Mouse (Mus musculus) ES-Bruce4 (cell line): ENCODE data around the gene Cd160. TPM values are rescaled to one million over a fixed set of nuclear protein-coding genes. Genes with fewer than 3 reads are reported as not detected.

Experiments
- H3K27ac ChIP-seq: 2 replicates; pipeline ENCODE4 v1.5.1; 2012; ENCODE audit warnings: low read length, inconsistent platforms; ENCODE audit not compliant: insufficient read depth
- H3K27me3 ChIP-seq: 2 replicates; pipeline ENCODE4 v1.6.1; 2012; ENCODE audit warnings: mild to moderate bottlenecking, low read length, inconsistent platforms; ENCODE audit not compliant: control insufficient read depth, poor library complexity, insufficient read depth, severe bottlenecking
- H3K36me3 ChIP-seq: 2 replicates; pipeline ENCODE4 v1.6.1; 2012; ENCODE audit warnings: inconsistent platforms, mild to moderate bottlenecking, low read length, moderate library complexity; ENCODE audit not compliant: control insufficient read depth, poor library complexity, insufficient read depth, severe bottlenecking
- H3K4me1 ChIP-seq: one replicate; pipeline ENCODE4 v1.8.1; 2011; ENCODE audit warnings: low read length; ENCODE audit not compliant: control insufficient read depth, insufficient read depth
- H3K4me3 ChIP-seq: 2 replicates; pipeline ENCODE4 v1.5.1; 2011; ENCODE audit warnings: low read depth, mild to moderate bottlenecking, low read length
- H3K9ac ChIP-seq: 2 replicates; pipeline ENCODE4 v1.6.1; 2012; ENCODE audit warnings: low read depth, mild to moderate bottlenecking, inconsistent platforms; ENCODE audit not compliant: poor library complexity, severe bottlenecking
- H3K9me3 ChIP-seq: replicated peaks from 2 replicates; pipeline ENCODE4 v1.6.1; 2012; ENCODE audit warnings: mild to moderate bottlenecking, low read length, inconsistent platforms; ENCODE audit not compliant: control insufficient read depth, poor library complexity, insufficient read depth, severe bottlenecking
- CTCF ChIP-seq: IDR thresholded peaks from one replicate; pipeline ENCODE4 v1.8.1; 2011; ENCODE audit warnings: low read depth, low read length
- EP300 ChIP-seq: IDR thresholded peaks from 2 replicates; pipeline ENCODE4 v1.6.1; 2011; ENCODE audit warnings: low read depth, low read length; ENCODE audit not compliant: insufficient read depth
- POLR2A ChIP-seq: IDR thresholded peaks from one replicate; pipeline ENCODE4 v1.8.1; 2011; ENCODE audit warnings: low read length; ENCODE audit not compliant: insufficient read depth
- polyA plus RNA-seq: library from polyadenylated mRNA; stranded (reverse); fragments of >200 nt; gene quantifications from 2 replicates; pipeline ENCODE4 v1.2.4, GENCODE M21; 2011; ENCODE audit warnings: low read depth; ENCODE audit not compliant: missing spikeins, insufficient read depth, insufficient read length

Gene Cd160
- polyA plus RNA-seq, 1 experiment: not detected

DNA sequence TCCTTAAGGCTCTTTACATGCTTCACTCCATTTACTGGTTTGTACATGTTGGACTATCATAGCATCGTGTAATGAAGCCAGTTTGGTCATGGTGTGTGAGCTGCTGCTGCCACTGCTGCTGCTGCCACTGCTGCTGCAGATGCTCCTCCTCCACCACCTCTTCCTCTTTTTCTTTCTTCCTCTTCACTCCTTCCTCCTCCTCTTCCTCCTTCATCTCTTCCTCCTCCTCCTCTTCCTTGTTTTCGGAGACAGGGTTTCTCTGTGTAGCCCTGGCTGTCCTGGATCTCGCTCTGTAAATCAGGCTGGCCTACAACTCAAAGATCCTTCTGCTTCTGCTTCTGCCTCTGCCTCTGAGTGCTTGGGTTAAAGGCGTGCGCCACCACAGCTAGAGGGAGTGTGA is 59.2 kb downstream of the Cd160 start:
- no peak overlapping the region for H3K9ac ChIP-seq
- no peaks in the 10 kb centered on the region for H3K36me3 ChIP-seq
- H3K27ac ChIP-seq: no peak overlapping the region
- H3K9me3 ChIP-seq: no peaks in the 10 kb centered on the region
- H3K4me3 ChIP-seq: no peak overlapping the region
- H3K4me1 ChIP-seq: no peaks in the 10 kb centered on the region
- no peaks in the 10 kb centered on the region for H3K27me3 ChIP-seq
- TF ChIP-seq EP300: no peak
- no peak for TF ChIP-seq CTCF
- no peak for TF ChIP-seq POLR2A

GRCm38 (mm10) chr3:96764528-96764927 is 64.6 kb downstream of the Cd160 start:
- Histone ChIP-seq H3K27ac (no peak overlapping the region), H3K27me3 (no peaks in the 10 kb centered on the region), H3K4me1 (no peaks in the 10 kb centered on the region), H3K9me3 (peaks cover 18% of the 10 kb centered on the region), H3K4me3 (no peak overlapping the region), H3K36me3 (no peaks in the 10 kb centered on the region; the same call in 1 of the 2 replicates), H3K9ac (no peak overlapping the region)
- TF ChIP-seq EP300: no peak
- no peak for TF ChIP-seq POLR2A
- no peak for TF ChIP-seq CTCF

DNA sequence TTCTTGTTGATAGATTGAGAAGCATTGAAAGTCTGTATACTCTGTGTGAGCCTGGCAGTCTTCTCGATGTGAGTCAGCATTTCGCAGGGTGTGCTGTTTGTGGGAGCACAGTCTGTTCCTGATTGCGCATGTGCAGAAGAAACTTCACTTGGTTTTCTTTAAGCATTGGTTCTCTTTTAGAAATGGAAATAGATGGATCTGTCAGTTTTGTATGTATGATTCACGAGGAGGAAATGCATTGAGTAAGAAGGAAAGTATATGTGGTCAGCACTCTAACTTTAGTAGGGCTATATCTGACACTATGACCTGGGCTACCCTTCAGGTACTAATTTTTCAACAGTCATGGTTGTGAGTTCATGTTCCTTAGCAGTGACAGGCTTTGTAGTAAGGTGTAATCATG is 69.5 kb downstream of the Cd160 start:
- Histone ChIP-seq H3K4me3 (no peak overlapping the region), H3K9ac (no peak overlapping the region), H3K27ac (no peak overlapping the region), H3K27me3 (no peaks in the 10 kb centered on the region), H3K9me3 (peaks cover 19% of the 10 kb centered on the region), H3K36me3 (no peaks in the 10 kb centered on the region; the same call in 1 of the 2 replicates), H3K4me1 (no peaks in the 10 kb centered on the region)
- TF ChIP-seq CTCF: no peak
- no peak for TF ChIP-seq POLR2A
- no peak for TF ChIP-seq EP300

GRCm38 (mm10) chr3:96757691-96758090 is 71.5 kb downstream of the Cd160 start:
- no peaks in the 10 kb centered on the region for H3K27me3 ChIP-seq
- H3K27ac ChIP-seq: no peak overlapping the region
- H3K4me3 ChIP-seq: no peak overlapping the region
- H3K4me1 ChIP-seq: no peaks in the 10 kb centered on the region
- H3K9me3 ChIP-seq: peaks cover 14% of the 10 kb centered on the region
- H3K36me3 ChIP-seq: no peaks in the 10 kb centered on the region; the same call in 1 of the 2 replicates
- TF ChIP-seq CTCF (no peak), POLR2A (no peak), EP300 (no peak)
- no peak overlapping the region for H3K9ac ChIP-seq

GRCm38 (mm10) chr3:96755935-96756334 is 73.2 kb downstream of the Cd160 start:
- no peaks in the 10 kb centered on the region; the same call in 1 of the 2 replicates for H3K36me3 ChIP-seq
- H3K4me1 ChIP-seq: no peaks in the 10 kb centered on the region
- H3K27ac ChIP-seq: no peak overlapping the region
- TF ChIP-seq CTCF (no peak), POLR2A (no peak), EP300 (no peak)
- H3K9ac ChIP-seq: no peak overlapping the region
- H3K4me3 ChIP-seq: no peak overlapping the region
- peaks cover 10% of the 10 kb centered on the region for H3K9me3 ChIP-seq
- H3K27me3 ChIP-seq: no peaks in the 10 kb centered on the region

Other genes with a start within 250 kb of the Cd160 start
- 16.2 and 22.8 TPM in 2 replicates for gene Polr3gl, start 235.2 kb downstream of the Cd160 start, polyA plus RNA-seq
- gene Ankrd34a, start 232.7 kb downstream of the Cd160 start, polyA plus RNA-seq: 0.31 and 0.43 TPM in 2 replicates
- 2.5 and 3.1 TPM in 2 replicates for gene Lix1l, start 228.2 kb downstream of the Cd160 start, polyA plus RNA-seq
- gene Rbm8a, start 199.4 kb downstream of the Cd160 start, polyA plus RNA-seq: 325 and 344 TPM in 2 replicates
- gene Pex11b, start 194.0 kb downstream of the Cd160 start, polyA plus RNA-seq: 21.4 and 22.3 TPM in 2 replicates
- 0.35 TPM in 1 of 2 replicates, not detected in the other for gene Gm42957, start 193.9 kb downstream of the Cd160 start, polyA plus RNA-seq
- 0.43 and 1.1 TPM in 2 replicates for gene Itga10, start 183.8 kb downstream of the Cd160 start, polyA plus RNA-seq
- gene Ankrd35, start 159.2 kb downstream of the Cd160 start, polyA plus RNA-seq: 3.5 and 3.7 TPM in 2 replicates
- gene Pias3, start 133.0 kb downstream of the Cd160 start, polyA plus RNA-seq: 31.8 and 42.1 TPM in 2 replicates
- gene Nudt17, start 120.8 kb downstream of the Cd160 start, polyA plus RNA-seq: 9.9 and 10.7 TPM in 2 replicates
- gene Polr3c, start 101.7 kb downstream of the Cd160 start, polyA plus RNA-seq: 43.0 and 46.6 TPM in 2 replicates
- gene Rnf115, start 101.7 kb downstream of the Cd160 start, polyA plus RNA-seq: 49.9 and 52.3 TPM in 2 replicates
- 2.4 and 3.2 TPM in 2 replicates for gene Pdzk1, start 67 bp downstream of the Cd160 start, polyA plus RNA-seq
- gene Gja5, start 75.3 kb upstream of the Cd160 start, polyA plus RNA-seq: not detected in 2 replicates
- gene Gpr89, start 76.0 kb upstream of the Cd160 start, polyA plus RNA-seq: 31.2 and 35.6 TPM in 2 replicates
- gene Gja8, start 96.7 kb upstream of the Cd160 start, polyA plus RNA-seq: not detected in 2 replicates